Mouse (Mus musculus): ENCODE data around the gene Gmpr. TPM values are rescaled to one million over a fixed set of nuclear protein-coding genes. Genes with fewer than 3 reads are reported as not detected.

Gene Gmpr
- polyA plus RNA-seq, 1 experiment from 2014 or later = 219 TPM

DNA sequence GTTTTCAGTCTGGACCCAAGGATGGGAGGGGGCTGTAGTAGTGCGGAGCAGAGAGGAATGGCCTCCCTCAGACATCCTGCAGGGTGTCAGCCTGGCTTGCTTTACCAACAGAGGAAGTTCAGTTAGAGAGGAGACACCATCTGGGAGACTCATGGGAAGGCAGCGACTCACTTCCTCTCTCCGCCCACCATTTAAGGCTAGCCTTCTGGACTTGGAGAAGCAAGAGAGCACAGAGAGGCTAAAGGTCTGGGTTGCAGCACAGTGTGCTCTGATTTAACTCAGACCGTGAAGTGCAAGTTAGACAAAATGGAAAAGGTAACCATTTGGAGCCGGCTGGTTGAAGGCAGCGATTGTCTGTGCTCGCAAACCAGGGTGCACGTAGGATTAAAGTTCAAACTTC is 5.3 kb downstream of the Gmpr start:
- Histone ChIP-seq H3K4me2 (ENCODE audit: low read depth, low read length) (no peak overlapping the region), H3K27ac (ENCODE audit: low read length) (peak overlapping the region; percentile 68), H3K9me3 (replicated peaks; ENCODE audit: control insufficient read depth, low read length) (no peaks in the 10 kb centered on the region), H3K9ac (ENCODE audit: low read length) (0 out of 2 replicates have a peak overlapping the region, but pooled peaks have one; percentile 28), H3K36me3 (ENCODE audit: control insufficient read depth, insufficient read depth) (peaks cover 1% of the 10 kb centered on the region; the same call in 1 of the 2 replicates), H3K27me3 (ENCODE audit: control insufficient read depth, insufficient read depth, low read length) (no peaks in the 10 kb centered on the region), H3K4me1 (ENCODE audit: control insufficient read depth, insufficient read depth, low read length) (peaks cover 78% of the 10 kb centered on the region), H3K4me3 (ENCODE audit: low read length) (no peak overlapping the region)
- whole genome bisulfite sequencing = 68% methylated on average over 8 of the region's 8 CpGs
- no peak for ATAC-seq (replicated peaks; ENCODE audit: extremely low read depth, insufficient read depth, low FRiP score)

DNA sequence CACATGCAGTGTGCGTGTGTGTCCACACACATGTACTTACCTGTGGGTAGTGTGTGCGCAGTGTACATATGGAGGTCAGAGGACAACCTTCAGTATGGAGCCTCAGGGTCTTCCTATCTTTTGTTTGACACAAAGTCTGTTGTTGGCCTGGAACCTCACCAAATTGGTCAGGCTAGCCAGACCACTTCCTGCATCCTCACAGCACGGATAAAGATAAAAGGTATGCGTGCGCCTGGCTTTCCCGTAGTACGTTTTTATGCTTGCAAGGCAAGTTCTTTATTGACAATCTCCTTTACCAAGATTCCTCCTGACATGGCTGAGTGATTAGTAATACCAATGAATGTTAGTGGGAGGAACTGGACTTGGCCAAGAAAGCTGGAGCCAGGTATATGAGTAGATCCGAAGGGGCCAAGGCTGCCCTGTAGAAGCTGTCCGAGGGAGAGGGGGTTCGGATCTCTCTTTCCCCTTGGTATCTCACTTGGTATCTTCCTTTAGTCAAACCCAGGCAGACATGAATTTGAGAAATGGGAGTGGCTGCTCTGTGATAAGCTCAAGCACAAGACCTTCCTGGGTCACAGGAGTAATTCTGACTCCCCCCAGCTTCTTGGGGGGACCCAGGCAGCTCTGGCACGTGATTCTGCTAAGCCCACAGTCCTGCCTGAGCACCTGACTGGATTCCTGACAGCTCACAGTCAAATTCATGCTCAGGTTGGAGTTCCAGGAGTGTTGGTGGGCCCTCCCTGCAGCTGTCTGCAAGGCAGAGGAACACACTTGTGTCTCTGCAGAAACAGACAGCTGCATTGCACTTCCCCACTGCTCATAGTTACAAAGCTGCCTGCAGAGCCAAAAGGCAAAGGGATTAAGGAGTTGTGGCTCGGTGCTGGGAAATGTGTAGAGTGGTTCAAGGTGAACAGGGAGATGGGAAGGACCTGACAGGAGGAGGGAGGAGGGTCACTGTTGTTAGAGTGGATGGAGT is 6.1 kb downstream of the Gmpr start:
- Histone ChIP-seq H3K4me3 (ENCODE audit: low read length) (no peak overlapping the region), H3K9me3 (replicated peaks; ENCODE audit: control insufficient read depth, low read length) (no peaks in the 10 kb centered on the region), H3K4me2 (ENCODE audit: low read depth, low read length) (no peak overlapping the region; the same call in 1 of the 2 replicates), H3K27ac (ENCODE audit: low read length) (peak overlapping the region; percentile 68; the same call in 1 of the 2 replicates), H3K9ac (ENCODE audit: low read length) (0 out of 2 replicates have a peak overlapping the region, but pooled peaks have one; percentile 51), H3K36me3 (ENCODE audit: control insufficient read depth, insufficient read depth) (peaks cover 8% of the 10 kb centered on the region), H3K27me3 (ENCODE audit: control insufficient read depth, insufficient read depth, low read length) (no peaks in the 10 kb centered on the region), H3K4me1 (ENCODE audit: control insufficient read depth, insufficient read depth, low read length) (peaks cover 78% of the 10 kb centered on the region)
- ATAC-seq (replicated peaks; ENCODE audit: extremely low read depth, insufficient read depth, low FRiP score) = no peak
- 49% methylated on average over 12 of the region's 12 CpGs for WGBS

- Histone ChIP-seq H3K4me1 (ENCODE audit: control insufficient read depth, insufficient read depth, low read length) (peaks cover 72% of the 10 kb centered on the region), H3K4me2 (ENCODE audit: low read depth, low read length) (no peak overlapping the region), H3K27ac (ENCODE audit: low read length) (no peak overlapping the region)
These were observed 6.9 kb downstream of the Gmpr start for GRCm38 (mm10) chr13:45514115-45514514.

DNA sequence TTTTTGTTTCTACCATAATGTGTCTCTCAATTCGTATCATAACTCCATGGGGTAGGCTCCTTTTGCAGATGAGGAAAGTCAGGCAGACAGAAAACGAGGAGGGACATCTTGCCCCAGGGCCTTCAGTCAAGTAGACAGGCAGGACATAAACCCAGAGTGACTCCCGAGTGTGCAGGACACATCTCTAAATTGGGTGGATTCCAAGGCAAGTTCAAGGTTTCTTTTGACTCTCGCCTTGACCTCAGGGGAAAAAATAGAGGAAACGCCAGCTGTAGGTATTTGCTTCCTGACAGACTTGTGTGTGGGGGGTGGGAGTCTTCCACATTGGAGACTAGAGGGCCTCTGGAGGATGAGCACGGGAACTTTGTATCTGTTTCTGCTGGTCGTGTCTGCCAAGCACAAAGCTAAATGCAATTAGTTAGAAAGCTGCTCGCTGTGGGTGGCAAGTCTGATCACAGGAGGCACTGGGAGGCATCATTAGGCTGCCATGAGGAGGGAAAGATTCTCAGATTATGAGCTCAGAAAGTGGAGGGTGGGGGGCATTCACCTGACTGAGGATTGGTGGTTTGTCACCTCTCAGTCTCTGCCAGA is 7.7 kb downstream of the Gmpr start:
- no peak for ATAC-seq (replicated peaks; ENCODE audit: extremely low read depth, insufficient read depth, low FRiP score)
- Histone ChIP-seq H3K4me3 (ENCODE audit: low read length) (no peak overlapping the region), H3K9me3 (replicated peaks; ENCODE audit: control insufficient read depth, low read length) (no peaks in the 10 kb centered on the region), H3K4me1 (ENCODE audit: control insufficient read depth, insufficient read depth, low read length) (peaks cover 64% of the 10 kb centered on the region), H3K27ac (ENCODE audit: low read length) (peak overlapping the region; percentile 1; the same call in 1 of the 2 replicates), H3K27me3 (ENCODE audit: control insufficient read depth, insufficient read depth, low read length) (no peaks in the 10 kb centered on the region), H3K36me3 (ENCODE audit: control insufficient read depth, insufficient read depth) (peaks cover 14% of the 10 kb centered on the region), H3K4me2 (ENCODE audit: low read depth, low read length) (no peak overlapping the region), H3K9ac (ENCODE audit: low read length) (no peak overlapping the region)
- 42% methylated on average over 8 of the region's 8 CpGs for WGBS

More at GRCm38 (mm10) chr13:45514115-45514514, 6.9 kb downstream of the Gmpr start:
- no peaks in the 10 kb centered on the region for H3K9me3 ChIP-seq (replicated peaks; ENCODE audit: control insufficient read depth, low read length)
- ATAC-seq (replicated peaks; ENCODE audit: extremely low read depth, insufficient read depth, low FRiP score) = no peak
- WGBS = 82% methylated on average over 5 of the region's 5 CpGs
- H3K27me3 ChIP-seq (ENCODE audit: control insufficient read depth, insufficient read depth, low read length) = no peaks in the 10 kb centered on the region
- H3K36me3 ChIP-seq (ENCODE audit: control insufficient read depth, insufficient read depth) = peaks cover 8% of the 10 kb centered on the region
- H3K9ac ChIP-seq (ENCODE audit: low read length) = no peak overlapping the region
- H3K4me3 ChIP-seq (ENCODE audit: low read length) = no peak overlapping the region

DNA sequence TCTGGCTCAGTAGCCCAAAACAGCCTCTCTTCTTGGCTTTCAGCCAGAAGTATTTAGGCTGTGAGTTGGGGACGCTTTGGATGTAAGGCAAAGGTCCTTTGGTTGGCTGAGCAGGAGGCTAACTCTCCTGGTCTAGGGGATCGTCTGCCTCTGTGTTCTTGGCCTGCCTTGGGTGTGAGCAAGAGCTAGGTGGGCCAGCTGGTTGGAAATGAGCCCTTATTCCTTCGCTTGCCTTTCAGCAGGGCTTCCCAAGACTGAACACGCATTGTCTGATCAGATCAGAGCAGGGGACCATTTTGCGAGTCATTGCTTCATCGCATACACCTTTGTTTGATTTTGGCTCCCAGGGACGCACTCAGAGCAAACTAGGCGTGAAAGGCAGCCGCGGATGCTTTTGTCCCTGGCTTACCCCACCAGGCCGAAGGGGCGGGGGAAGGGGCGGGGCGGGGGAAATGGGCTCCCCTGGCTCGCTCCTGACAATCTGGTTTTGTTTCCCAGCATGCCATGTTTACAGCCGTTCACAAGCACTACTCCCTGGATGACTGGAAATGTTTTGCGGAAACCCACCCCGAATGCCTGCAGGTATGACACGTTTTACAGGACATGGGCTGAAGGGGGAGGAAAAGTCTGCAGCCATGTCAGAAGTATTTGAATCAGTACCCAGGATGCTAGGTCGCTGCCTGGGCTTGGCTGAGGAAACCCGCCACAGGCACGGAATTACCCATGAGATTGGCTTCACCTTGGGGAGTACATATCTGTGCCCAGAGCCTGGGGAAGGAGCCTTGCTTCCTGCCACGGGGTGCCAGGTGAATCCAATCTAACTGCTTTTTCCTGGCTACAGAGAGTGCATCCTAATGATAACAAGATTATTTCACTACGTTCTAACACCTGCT is 9.5 kb downstream of the Gmpr start:
- H3K9me3 ChIP-seq (replicated peaks; ENCODE audit: control insufficient read depth, low read length) = no peaks in the 10 kb centered on the region
- peaks cover 48% of the 10 kb centered on the region for H3K4me1 ChIP-seq (ENCODE audit: control insufficient read depth, insufficient read depth, low read length)
- peak; percentile 49; the same call in 1 of the 2 replicates for ATAC-seq (replicated peaks; ENCODE audit: extremely low read depth, insufficient read depth, low FRiP score)
- H3K27ac ChIP-seq (ENCODE audit: low read length) = peak overlapping the region; percentile 77
- H3K4me2 ChIP-seq (ENCODE audit: low read depth, low read length) = peak overlapping the region; percentile 58
- WGBS = 20% methylated on average over 24 of the region's 24 CpGs
- H3K27me3 ChIP-seq (ENCODE audit: control insufficient read depth, insufficient read depth, low read length) = no peaks in the 10 kb centered on the region
- peak overlapping the region; percentile 8 for H3K4me3 ChIP-seq (ENCODE audit: low read length)
- H3K36me3 ChIP-seq (ENCODE audit: control insufficient read depth, insufficient read depth) = peaks cover 25% of the 10 kb centered on the region
- peak overlapping the region; percentile 34; the same call in 1 of the 2 replicates for H3K9ac ChIP-seq (ENCODE audit: low read length)

DNA sequence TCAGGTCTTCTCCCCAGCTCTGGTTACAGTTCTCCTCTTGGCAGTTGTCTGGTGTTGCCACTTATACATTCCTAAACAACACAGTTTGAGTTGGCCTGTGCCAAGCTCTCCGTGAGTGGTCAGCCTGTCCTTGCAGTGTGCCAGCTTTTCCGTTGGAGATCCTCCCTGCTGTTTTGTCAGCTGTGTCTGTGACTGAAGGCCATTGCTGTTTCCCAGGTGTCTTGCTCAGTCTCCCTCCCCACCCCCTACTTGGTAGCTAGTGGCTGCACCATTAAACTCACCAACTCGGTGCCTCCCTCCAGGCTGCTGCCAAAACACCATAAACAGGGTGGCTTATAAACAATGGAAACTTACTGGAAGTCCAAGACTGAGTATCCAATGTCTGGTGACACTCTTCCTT is 17.1 kb downstream of the Gmpr start:
- Histone ChIP-seq H3K27ac (ENCODE audit: low read length) (peak overlapping the region; percentile 69), H3K9me3 (replicated peaks; ENCODE audit: control insufficient read depth, low read length) (no peaks in the 10 kb centered on the region), H3K36me3 (ENCODE audit: control insufficient read depth, insufficient read depth) (peaks cover 27% of the 10 kb centered on the region), H3K4me1 (ENCODE audit: control insufficient read depth, insufficient read depth, low read length) (peaks cover 41% of the 10 kb centered on the region), H3K9ac (ENCODE audit: low read length) (no peak overlapping the region), H3K27me3 (ENCODE audit: control insufficient read depth, insufficient read depth, low read length) (no peaks in the 10 kb centered on the region), H3K4me2 (ENCODE audit: low read depth, low read length) (no peak overlapping the region), H3K4me3 (ENCODE audit: low read length) (no peak overlapping the region)
- ATAC-seq (replicated peaks; ENCODE audit: extremely low read depth, insufficient read depth, low FRiP score) = no peak
- WGBS = 37% methylated on average over 3 of the region's 3 CpGs

GRCm38 (mm10) chr13:45524791-45525435 is 17.7 kb downstream of the Gmpr start:
- Histone ChIP-seq H3K4me1 (ENCODE audit: control insufficient read depth, insufficient read depth, low read length) (peaks cover 47% of the 10 kb centered on the region), H3K36me3 (ENCODE audit: control insufficient read depth, insufficient read depth) (peaks cover 28% of the 10 kb centered on the region), H3K4me3 (ENCODE audit: low read length) (no peak overlapping the region), H3K9me3 (replicated peaks; ENCODE audit: control insufficient read depth, low read length) (no peaks in the 10 kb centered on the region), H3K9ac (ENCODE audit: low read length) (no peak overlapping the region), H3K27ac (ENCODE audit: low read length) (peak overlapping the region; percentile 69), H3K4me2 (ENCODE audit: low read depth, low read length) (no peak overlapping the region), H3K27me3 (ENCODE audit: control insufficient read depth, insufficient read depth, low read length) (no peaks in the 10 kb centered on the region)
- ATAC-seq (replicated peaks; ENCODE audit: extremely low read depth, insufficient read depth, low FRiP score) = no peak
- WGBS = 89% methylated on average over 6 of the region's 6 CpGs

DNA sequence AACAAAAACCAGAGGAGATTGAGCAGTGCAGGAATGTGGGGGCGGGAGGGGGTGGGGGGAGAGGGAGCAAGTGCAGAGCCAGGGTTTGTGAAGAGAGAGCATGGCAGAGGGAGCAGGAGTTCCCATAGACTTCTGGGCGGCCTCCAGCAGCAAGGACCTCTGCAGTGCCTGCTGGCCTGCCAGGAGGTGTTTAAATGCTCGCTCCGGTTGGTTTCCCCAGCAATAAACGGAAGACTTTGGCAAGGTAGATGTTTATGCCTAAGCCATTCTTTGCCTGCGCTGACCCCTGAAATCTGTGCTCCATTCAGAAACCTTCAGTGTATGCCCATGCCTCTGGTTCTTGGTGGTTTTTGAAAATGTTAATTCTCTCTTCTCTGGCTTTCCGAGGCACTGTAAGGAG is 19.0 kb downstream of the Gmpr start:
- Histone ChIP-seq H3K4me2 (ENCODE audit: low read depth, low read length) (no peak overlapping the region), H3K9me3 (replicated peaks; ENCODE audit: control insufficient read depth, low read length) (no peaks in the 10 kb centered on the region), H3K4me3 (ENCODE audit: low read length) (no peak overlapping the region), H3K27ac (ENCODE audit: low read length) (peak overlapping the region; percentile 58), H3K4me1 (ENCODE audit: control insufficient read depth, insufficient read depth, low read length) (peaks cover 59% of the 10 kb centered on the region), H3K27me3 (ENCODE audit: control insufficient read depth, insufficient read depth, low read length) (no peaks in the 10 kb centered on the region), H3K36me3 (ENCODE audit: control insufficient read depth, insufficient read depth) (peaks cover 17% of the 10 kb centered on the region), H3K9ac (ENCODE audit: low read length) (peak overlapping the region; percentile 0; the same call in 1 of the 2 replicates)
- ATAC-seq (replicated peaks; ENCODE audit: extremely low read depth, insufficient read depth, low FRiP score) = no peak
- 47% methylated on average over 7 of the region's 7 CpGs for WGBS
